Mouse (Mus musculus): ENCODE measurements around the gene Ccdc183.

DNA sequence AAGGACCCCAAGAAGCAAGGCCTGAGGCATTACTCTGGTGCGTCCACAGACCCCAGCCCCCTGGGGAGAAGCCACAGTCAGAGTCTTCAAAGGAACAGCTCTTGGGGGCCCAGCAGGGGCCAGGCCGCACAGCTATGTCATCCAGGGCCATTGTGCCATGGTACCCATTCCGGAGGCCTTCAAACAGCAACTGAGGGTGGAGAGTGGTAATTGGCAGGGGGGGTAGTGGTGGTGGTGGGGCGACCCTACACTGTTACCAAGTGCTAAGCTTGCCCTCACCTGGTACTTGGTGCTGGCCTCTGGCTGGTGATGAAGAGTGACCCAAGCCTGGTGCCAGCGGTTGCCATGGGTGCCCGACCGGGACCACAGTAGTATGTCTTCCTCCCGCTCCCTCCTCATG lies 51.7 kb downstream of the Ccdc183 start:
- TF ChIP-seq CTCF (IDR thresholded peaks at IDR 0.05; ENCODE audit: low read depth, low read length) = no peak
- no peak for TF ChIP-seq POLR2A (IDR thresholded peaks at IDR 0.05; ENCODE audit: borderline replicate concordance, low read depth, low read length)

All from bone marrow macrophage, adult 2 months (primary cell).